In genomic region chr17:65864742-65865141, GRCm38 (mm10) we compare ENCODE assay signal across 9 mouse cellular contexts. TPM values are rescaled to one million over a fixed set of nuclear protein-coding genes. Genes with fewer than 3 reads are reported as not detected.
DNase-seq lines count a peak whose midpoint lies in the region; ATAC-seq and TF ChIP-seq lines count a peak whose summit lies in the region.
"Had no signal": no experiment of that assay in that cellular context is flagged by ENCODE, and none has a peak within 500 bp of the region (broad histone marks: within the 10 kb centered on the region; RNA-seq: fewer than 3 reads in every experiment).

No protein-coding gene starts in this region.

- H3K4me1 ChIP-seq in heart, embryonic 10.5 days: no peaks in the 10 kb centered on the region
- peaks cover 3 to 4% of the 10 kb centered on the region in 2 experiments; a peak in 3 of 4 replicates for H3K4me1 ChIP-seq in MEL (ENCODE audit: control insufficient read depth in 1 of 2, insufficient read depth in 2 of 2, low read length in 2 of 2)
- no peaks in the 10 kb centered on the region for H3K4me1 ChIP-seq in forebrain, embryonic 13.5 days
- H3K4me1 ChIP-seq: embryonic facial prominence, embryonic 12.5 days had no signal

- TF ChIP-seq POLR2A in MEL (IDR thresholded peaks at IDR 0.05; ENCODE audit: control insufficient read depth in 1 of 2, insufficient read depth in 1 of 2, low read depth in 1 of 2, low read length in 2 of 2, poor library complexity in 1 of 2): no peak

- no peaks in the 10 kb centered on the region for H3K27me3 ChIP-seq in heart, embryonic 10.5 days (ENCODE audit: insufficient read depth, poor library complexity, severe bottlenecking)
- no peaks in the 10 kb centered on the region for H3K27me3 ChIP-seq in MEL (ENCODE audit: control insufficient read depth in 1 of 2, insufficient read depth in 2 of 2, low read length in 2 of 2)
- no peaks in the 10 kb centered on the region for H3K27me3 ChIP-seq in forebrain, embryonic 13.5 days
- H3K27me3 ChIP-seq: embryonic facial prominence, embryonic 12.5 days had no signal

- peak; percentile 57 for ATAC-seq in forebrain, embryonic 13.5 days

- no peak overlapping the region for H3K27ac ChIP-seq in heart, embryonic 10.5 days
- no peak overlapping the region for H3K27ac ChIP-seq in MEL (ENCODE audit: control insufficient read depth, low read depth, low read length)
- no peak overlapping the region for H3K27ac ChIP-seq in forebrain, embryonic 13.5 days
- H3K27ac ChIP-seq: embryonic facial prominence, embryonic 12.5 days had no signal

- peaks cover 31% of the 10 kb centered on the region for H3K36me3 ChIP-seq in heart, embryonic 10.5 days
- peaks cover 3 to 4% of the 10 kb centered on the region in 2 experiments; a peak in 3 of 4 replicates for H3K36me3 ChIP-seq in MEL (ENCODE audit: control insufficient read depth in 1 of 2, insufficient read depth in 2 of 2, low read length in 2 of 2)
- H3K36me3 ChIP-seq in forebrain, embryonic 13.5 days (ENCODE audit: poor library complexity, severe bottlenecking): peaks cover 40% of the 10 kb centered on the region

- H3K79me2 ChIP-seq in MEL (ENCODE audit: control insufficient read depth, insufficient read depth, low read length, poor library complexity): peaks cover 6% of the 10 kb centered on the region

- TF ChIP-seq RAD21 in MEL (IDR thresholded peaks at IDR 0.05; ENCODE audit: low read depth, low read length): peak; percentile 73

- DNase-seq in heart, adult 8-10 months (ENCODE audit: low spot score): peak; percentile 37
- no peak for DNase-seq in heart, embryonic 10.5 days (ENCODE audit: low spot score)
- DNase-seq in 3T3-L1 (ENCODE audit: low read depth, low spot score) (peak; percentile 86), MEL (ENCODE audit: low read depth, low spot score) (peak; percentile 78)
- DNase-seq in lung, postnatal 36 days: peak; percentile 74
- no peak for DNase-seq in right cerebral cortex, postnatal 10 days (ENCODE audit: low spot score in 2 of 2)
- DNase-seq in frontal cortex, postnatal 25 days (ENCODE audit: low spot score in 2 of 2): no peak

- H3K9me3 ChIP-seq in heart, embryonic 10.5 days: no peaks in the 10 kb centered on the region
- no peaks in the 10 kb centered on the region for H3K9me3 ChIP-seq in MEL (replicated peaks; ENCODE audit: insufficient read depth, low read length)
- H3K9me3 ChIP-seq in forebrain, embryonic 13.5 days (replicated peaks): no peaks in the 10 kb centered on the region
- H3K9me3 ChIP-seq: embryonic facial prominence, embryonic 12.5 days had no signal

- H3K4me2 ChIP-seq in forebrain, embryonic 13.5 days: no peak overlapping the region
- H3K4me2 ChIP-seq: embryonic facial prominence, embryonic 12.5 days had no signal

- WGBS in heart, embryonic 10.5 days: 39% methylated on average over 4 of the region's 4 CpGs
- 37% methylated on average over 4 of the region's 4 CpGs for WGBS in forebrain, embryonic 13.5 days

- H3K9ac ChIP-seq in MEL (ENCODE audit: control insufficient read depth, low read depth, low read length, poor library complexity, severe bottlenecking): no peak overlapping the region
- no peak overlapping the region for H3K9ac ChIP-seq in forebrain, embryonic 13.5 days
- H3K9ac ChIP-seq: embryonic facial prominence, embryonic 12.5 days had no signal

- TF ChIP-seq EP300 in MEL (IDR thresholded peaks at IDR 0.05; ENCODE audit: low read depth in 1 of 2, low read length in 2 of 2): no peak

- TF ChIP-seq CTCF in MEL (IDR thresholded peaks at IDR 0.05 in 2 of 3, conservative IDR thresholded peaks at IDR 0.05 in 1 of 3; ENCODE audit: control insufficient read depth in 1 of 3, insufficient read depth in 1 of 3, low read depth in 2 of 3, low read length in 3 of 3, poor library complexity in 1 of 3, severe bottlenecking in 1 of 3): peak in 2 of 3 experiments; percentile 86 to 87; a peak in 4 of 6 replicates

- H3K4me3 ChIP-seq in heart, embryonic 10.5 days: no peak overlapping the region
- H3K4me3 ChIP-seq in MEL (ENCODE audit: control insufficient read depth in 1 of 2, insufficient read depth in 1 of 2, low read depth in 2 of 2, low read length in 2 of 2): no peak overlapping the region
- no peak overlapping the region for H3K4me3 ChIP-seq in forebrain, embryonic 13.5 days
- H3K4me3 ChIP-seq: embryonic facial prominence, embryonic 12.5 days had no signal

TF ChIP-seq in MEL, 35 proteins besides CTCF, POLR2A, EP300 and RAD21:
- peak; percentile 73 for TF ChIP-seq SMC3 (IDR thresholded peaks at IDR 0.05; ENCODE audit: low read depth, low read length)
- TF ChIP-seq ZC3H11A (IDR thresholded peaks at IDR 0.05; ENCODE audit: low read depth, low read length): peak; percentile 37; the same call in 1 of the 2 replicates
- TF ChIP-seq ELF1 (IDR thresholded peaks at IDR 0.05; ENCODE audit: low read depth, low read length): no peak

RNA-seq across cellular contexts. Expression of gene Ralbp1, which starts 20.9 kb away (rescaled TPM):
- 10 to 100 TPM; 33.6 to 42.3 (median 34.1) TPM for total RNA-seq in heart, adult 8-10 months (2022)
- polyA plus RNA-seq in heart, embryonic 10.5 days (2016; fragmentation: Nextera tagmentation; extraction: Ambion mirVana): 46.1 and 52.1 TPM in 2 replicates
- total RNA-seq in MEL (2012; rRNA removed): 53.2 and 57.7 TPM in 2 replicates
- 10 to 100 TPM in 1 of 2 experiments, not detected in 1; 69.6 TPM for polyA plus RNA-seq in MEL (2012; ENCODE audit: insufficient read depth in 1 of 2, insufficient read length in 2 of 2, low read depth in 1 of 2, low replicate concordance in 2 of 2, missing spikeins in 1 of 2)
- 56.9 and 58.4 TPM in 2 replicates for polyA plus RNA-seq in forebrain, embryonic 13.5 days (2015; fragmentation: Nextera tagmentation; extraction: Ambion mirVana)

Comparison
In these comparisons a context has a peak if more than half of its experiments do, and no peak if none do; other contexts are left out.
1. DNase-seq: peak in heart, adult 8-10 months (single experiment), 3T3-L1 (single experiment), MEL (single experiment) and lung, postnatal 36 days (single experiment); none in heart, embryonic 10.5 days (single experiment), right cerebral cortex, postnatal 10 days (0 of 2) and frontal cortex, postnatal 25 days (0 of 2).